Mouse (Mus musculus): ENCODE results near the gene Rbm18.
"Not testable (repeated sequence)": the region's sequence is repeated elsewhere in the genome, so short reads cannot be mapped to it uniquely, and the experiment has no call there.

The Rbm18 gene

GRCm38 (mm10) chr2:36136300-36136941, at the start of gene Rbm18, which contains the start of gene Mrrf:
Gene Rbm18, minus strand, starts transcription at chr2:36136773.
Gene Mrrf, plus strand, starts transcription at chr2:36136389.
- in situ Hi-C loops (cut with MboI), result no loop called here

DNA sequence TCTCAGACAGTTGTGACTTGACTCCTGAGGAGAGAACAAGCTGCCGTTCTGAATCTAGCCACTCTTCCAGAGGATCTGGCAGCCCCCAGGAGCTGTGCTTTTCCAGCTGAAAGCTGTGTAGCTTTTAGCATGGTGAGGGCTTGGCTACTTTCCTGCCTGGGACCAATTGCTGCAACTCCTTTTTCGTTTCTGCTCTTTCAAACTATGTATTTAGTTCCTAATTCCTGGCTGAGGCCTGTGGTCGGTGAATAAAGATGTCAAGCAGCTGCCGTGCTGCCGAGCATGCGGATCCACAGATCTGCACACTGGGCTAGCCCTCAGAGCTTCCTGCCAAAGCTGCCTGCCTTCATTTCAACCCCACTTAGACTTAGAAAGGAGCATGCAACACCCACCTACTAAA, 48.3 kb upstream of the Rbm18 start:
- in situ Hi-C loops (cut with MboI), result no loop called here

DNA sequence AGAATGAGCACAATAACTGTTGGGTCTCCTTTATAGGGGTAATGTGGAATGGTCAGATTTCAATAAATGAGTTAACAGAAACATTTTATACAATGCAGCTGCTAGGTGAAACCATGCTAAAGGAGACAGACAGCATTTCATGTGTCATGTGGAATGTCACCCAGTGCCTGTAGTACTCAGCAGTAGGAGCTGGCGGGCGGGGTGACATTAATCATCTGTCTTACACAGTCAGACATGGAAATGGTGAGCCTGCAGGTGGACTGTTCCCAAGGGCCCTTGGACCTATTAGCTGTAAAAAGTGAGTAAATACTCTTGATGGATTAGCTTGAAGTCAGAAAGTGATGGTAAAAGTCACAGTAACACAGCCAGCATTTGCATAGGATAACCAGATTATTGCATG, 47.6 kb upstream of the Rbm18 start:
- in situ Hi-C loops (cut with MboI), result no loop called here

GRCm38 (mm10) chr2:36183278-36183677, 46.7 kb upstream of the Rbm18 start:
- in situ Hi-C loops (cut with MboI), result no loop called here

- in situ Hi-C loops (cut with MboI), result not testable (repeated sequence)
Measured at GRCm38 (mm10) chr2:36181587-36182368, 45.2 kb upstream of the Rbm18 start.

DNA sequence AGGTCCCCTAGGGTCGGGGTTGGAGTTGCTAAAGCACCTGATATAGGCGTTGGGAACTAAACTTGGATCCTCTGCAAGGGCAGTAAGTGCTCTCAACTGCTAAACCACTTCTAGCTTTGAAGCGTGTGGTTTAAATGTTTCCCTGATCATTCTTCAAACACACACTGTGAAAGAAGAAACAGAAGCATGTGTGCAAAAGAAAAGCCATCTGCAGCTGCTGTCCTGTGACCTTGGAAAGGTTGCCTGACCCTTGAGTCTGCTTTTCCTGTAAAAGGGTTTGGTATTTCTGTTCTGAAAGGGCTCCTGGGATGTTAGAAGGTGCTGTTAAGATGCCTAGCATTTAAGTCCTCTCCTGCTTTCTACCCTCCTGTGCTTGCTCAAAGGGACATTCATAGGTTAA, 42.9 kb upstream of the Rbm18 start:
- in situ Hi-C loops (cut with MboI), result no loop called here

DNA sequence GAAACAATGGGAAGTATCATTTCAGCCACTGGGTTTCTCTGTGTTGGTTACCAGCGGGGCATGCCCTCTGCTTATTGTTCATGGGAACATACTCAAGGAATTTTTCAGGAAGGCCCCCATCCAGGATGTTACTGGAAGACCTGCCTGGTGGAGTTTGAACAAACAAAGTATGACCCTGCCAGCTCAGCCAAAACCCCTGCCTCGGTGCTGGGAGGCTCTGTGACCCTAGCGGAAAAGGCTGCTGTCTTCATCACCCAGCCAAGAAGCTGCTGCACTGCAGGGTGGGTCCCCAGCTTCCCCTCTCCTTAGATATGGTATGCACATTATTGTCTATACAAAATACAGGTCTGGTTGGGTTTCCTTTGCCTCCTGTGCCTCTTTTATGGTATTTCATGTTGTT, 36.0 kb upstream of the Rbm18 start:
- in situ Hi-C loops (cut with MboI), result no loop called here

- in situ Hi-C loops (cut with MboI), result no loop called here
Measured at GRCm38 (mm10) chr2:36172136-36172535, 35.6 kb upstream of the Rbm18 start.

DNA sequence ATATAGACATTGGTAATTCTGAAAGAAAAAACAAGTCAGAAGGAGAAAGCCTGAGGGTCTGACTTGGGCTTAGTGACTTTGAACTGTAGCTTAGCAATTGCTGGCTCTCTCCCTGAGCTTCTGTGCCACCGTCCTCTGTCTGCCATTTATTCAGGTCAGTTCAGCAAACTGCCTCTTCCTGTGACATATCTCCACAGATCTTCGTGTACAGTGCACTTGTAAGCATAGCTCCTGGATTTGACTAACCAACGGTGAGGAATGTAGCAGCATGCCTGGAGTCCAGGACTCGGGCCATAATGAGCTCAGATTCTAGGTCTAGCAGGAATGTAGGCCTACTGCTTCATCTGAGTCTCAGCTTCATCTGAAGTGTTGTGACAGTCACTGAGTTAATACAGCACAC, 32.6 kb upstream of the Rbm18 start:
- in situ Hi-C loops (cut with MboI), result no loop called here

GRCm38 (mm10) chr2:36167990-36168618, 31.5 kb upstream of the Rbm18 start:
- in situ Hi-C loops (cut with MboI), result no loop called here

DNA sequence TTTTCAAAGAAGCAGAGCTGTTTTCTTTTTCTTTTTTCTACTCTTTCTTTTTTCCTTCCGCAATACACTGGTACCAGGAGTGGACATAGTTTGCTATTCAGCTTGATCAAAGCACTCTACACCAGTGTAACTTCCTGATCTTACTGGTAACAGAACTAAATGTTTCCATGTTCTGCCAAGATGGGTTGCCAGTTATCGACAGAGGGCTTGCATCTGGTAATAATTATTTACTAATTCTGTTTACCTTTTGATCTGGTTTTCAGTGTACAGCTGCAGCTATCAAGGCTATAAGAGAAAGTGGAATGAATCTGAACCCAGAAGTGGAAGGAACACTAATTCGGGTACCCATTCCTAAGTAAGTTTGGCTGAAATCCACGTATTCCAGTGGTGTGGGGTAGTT, 22.8 kb upstream of the Rbm18 start:
- in situ Hi-C loops (cut with MboI), result no loop called here

DNA sequence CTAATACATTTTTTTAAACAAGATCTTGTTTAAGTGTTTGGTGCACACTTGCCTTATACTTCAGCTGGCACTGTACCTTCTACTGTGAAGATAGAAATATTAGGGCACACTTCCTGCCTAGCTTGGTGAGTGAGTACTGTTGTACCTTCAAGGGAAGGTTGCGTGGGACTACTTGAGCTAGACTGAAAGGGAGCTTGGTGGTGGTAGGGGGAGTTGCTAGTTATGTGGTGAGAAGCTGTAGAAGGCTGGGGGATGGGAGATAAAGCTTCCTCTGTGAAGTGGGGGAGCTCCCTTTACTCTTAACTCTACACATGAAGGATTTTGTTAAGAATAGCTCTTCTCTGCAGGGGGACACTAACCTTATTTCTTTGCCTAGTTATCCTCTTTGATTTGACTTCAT, 20.9 kb upstream of the Rbm18 start:
- in situ Hi-C loops (cut with MboI), result no loop called here

- in situ Hi-C loops (cut with MboI), result not testable (repeated sequence)
Measured at GRCm38 (mm10) chr2:36152401-36152800, 15.8 kb upstream of the Rbm18 start.

DNA sequence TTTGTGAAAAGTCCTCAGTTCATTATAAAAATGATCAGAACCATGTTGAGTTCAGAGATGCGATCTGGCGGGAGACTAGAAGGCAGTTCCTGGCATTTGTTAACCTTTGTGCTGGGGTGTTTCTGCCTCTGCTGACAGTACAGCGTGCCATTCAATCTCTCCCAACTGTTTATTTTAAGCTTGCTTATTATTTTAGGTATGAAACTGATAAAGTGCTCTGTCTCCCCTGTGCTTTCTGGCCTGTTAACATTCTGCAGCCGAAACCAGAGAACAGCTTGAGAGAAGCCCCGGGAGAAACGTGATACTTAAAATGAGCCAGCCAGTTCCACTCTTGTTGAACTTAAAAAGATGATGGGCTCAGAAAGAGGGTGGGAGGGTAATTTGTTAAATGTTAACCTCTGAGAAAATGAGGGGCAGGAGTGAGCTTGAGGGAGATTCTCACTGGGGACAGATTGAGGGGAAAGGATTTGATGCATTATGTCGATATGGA, 12.3 kb upstream of the Rbm18 start:
- in situ Hi-C loops (cut with MboI), result no loop called here

- in situ Hi-C loops (cut with MboI), result no loop called here
Measured at GRCm38 (mm10) chr2:36139096-36139495, 2.5 kb upstream of the Rbm18 start.

GRCm38 (mm10) chr2:36135887-36136286, 686 bp downstream of the Rbm18 start:
- in situ Hi-C loops (cut with MboI), result no loop called here

DNA sequence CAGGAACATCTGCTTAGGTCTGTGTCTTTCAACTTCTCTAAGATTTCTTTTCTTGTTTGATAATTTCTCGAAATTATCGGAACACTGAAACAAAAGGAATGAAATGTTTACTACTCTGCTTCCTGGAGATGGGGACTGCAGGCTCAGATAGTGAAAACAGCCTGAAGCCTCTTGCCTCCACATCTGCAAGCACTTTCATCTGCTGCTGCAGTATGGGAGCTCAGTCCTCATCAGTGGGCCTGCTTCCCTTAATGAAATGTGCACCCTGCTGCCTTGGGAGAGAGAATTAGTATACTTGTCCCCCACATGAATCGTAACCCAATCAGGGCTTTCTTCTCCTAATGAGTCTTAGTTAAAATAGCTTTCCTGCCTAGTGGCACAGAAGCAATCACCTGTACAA, 7.5 kb downstream of the Rbm18 start:
- in situ Hi-C loops (cut with MboI), result no loop called here

DNA sequence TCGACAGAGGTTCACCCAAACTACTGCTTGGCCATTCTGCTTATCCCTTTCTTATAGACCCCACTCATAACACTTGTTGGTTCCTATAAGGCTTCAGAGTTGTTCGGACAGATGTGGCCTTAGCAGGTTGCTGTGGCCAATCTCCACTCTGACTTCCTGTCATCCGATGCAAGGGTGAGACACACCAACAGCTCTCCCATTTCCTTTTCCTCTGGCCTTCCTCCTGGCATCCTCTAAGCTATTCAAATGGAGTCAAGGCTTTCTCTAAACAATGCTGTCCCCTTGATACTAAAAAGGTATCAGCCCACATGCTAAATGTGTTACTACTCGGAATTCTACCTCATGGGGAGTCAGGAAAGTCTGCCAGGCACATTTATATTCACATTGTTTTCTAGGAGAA, 8.6 kb downstream of the Rbm18 start:
- in situ Hi-C loops (cut with MboI), result no loop called here

GRCm38 (mm10) chr2:36126795-36127429, 9.7 kb downstream of the Rbm18 start:
- in situ Hi-C loops (cut with MboI), result no loop called here

DNA sequence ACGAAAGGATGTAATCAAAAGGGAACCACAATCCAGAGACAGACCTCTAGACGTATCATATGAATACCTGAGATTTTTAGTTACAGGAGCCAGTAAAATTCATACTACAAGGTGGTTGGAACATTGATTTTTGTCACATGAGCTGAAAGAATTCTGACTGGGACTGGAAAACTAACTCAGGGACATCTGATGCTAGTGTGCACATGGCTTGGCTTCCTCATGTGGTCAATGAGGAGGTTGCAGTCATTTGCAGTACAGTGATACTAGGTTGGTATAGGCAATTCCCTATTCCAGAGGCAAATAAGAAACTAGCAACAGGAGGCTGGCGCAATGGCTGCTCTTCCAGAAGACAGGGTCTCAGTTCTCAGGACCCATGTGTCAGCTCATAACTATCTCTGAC, 23.9 kb downstream of the Rbm18 start:
- in situ Hi-C loops (cut with MboI), result no loop called here

DNA sequence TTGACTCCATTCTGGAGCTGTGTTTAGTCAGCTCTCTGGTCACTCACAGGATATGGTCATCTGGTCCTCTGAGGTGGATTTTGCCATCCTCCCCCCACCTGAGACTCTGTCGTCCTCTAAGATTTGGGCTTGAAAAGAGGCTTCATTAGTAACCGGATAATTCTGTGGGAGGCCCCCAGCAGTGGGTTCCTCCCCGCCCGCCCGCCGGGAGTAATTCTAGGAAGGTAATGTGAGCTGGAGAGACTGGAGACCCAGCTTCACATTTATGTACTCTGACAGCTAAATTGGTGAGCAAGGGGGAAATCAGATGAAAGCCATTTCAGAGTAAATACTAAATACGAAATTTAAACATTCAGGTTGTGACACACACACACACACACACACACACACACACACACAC, 28.0 kb downstream of the Rbm18 start:
- in situ Hi-C loops (cut with MboI), result no loop called here

DNA sequence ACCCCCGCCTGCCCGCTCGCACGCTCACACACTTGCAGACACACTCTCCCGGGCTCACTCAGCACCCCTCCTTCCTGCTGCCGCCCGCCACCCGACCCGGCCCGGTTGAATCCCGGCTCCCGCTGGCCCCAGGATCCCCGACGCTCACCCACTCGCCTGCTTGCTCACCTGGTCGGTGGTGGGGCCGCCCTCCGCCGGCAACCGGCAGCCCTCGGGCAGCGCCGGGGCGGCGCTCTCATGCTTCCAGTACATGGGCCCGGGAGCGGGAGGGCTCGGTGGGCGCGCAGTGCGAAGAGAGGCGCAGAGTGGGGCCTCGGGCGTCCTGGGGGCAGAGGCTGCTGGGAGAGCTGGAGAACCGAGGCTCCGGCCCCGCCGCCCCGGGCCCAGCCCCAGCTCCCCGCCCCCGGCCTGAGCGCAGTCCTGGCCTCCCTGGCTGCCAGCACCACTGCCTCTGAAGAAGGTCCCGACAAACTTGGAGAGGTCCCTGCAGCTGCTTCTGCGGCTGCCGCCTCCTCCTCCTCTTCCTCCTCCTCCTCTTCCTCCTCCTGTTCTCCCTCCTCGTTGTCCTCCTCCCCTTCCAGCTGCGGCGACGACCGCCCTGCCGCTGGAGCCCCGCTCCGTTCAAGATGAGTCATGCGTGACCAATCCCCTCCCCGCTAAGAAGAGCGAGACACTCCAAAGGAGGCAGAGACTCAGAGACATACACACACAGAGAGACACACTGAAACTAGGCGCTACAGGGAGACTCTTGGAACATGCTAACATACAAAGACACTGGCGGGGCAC, 31.4 kb downstream of the Rbm18 start, which contains the start of gene Lhx6:
Gene Lhx6, minus strand, starts transcription at position 453 of the 786 bp plus-strand sequence.
- in situ Hi-C loops (cut with MboI), result no loop called here
